Mouse (Mus musculus): ENCODE results near the gene Sec14l1.

- TF ChIP-seq CTCF (IDR thresholded peaks at IDR 0.05; ENCODE audit: extremely low read depth, insufficient read length, insufficient replicate concordance, low read depth, low read length) (no peak), POLR2A (IDR thresholded peaks at IDR 0.05; ENCODE audit: low read depth, low read length) (no peak)
Measured at GRCm38 (mm10) chr11:117088271-117088991, 26.5 kb upstream of the Sec14l1 start.
